Mouse (Mus musculus) liver, embryonic 15.5 days (tissue): ENCODE data around the gene Npr1. TPM values are rescaled to one million over a fixed set of nuclear protein-coding genes. Genes with fewer than 3 reads are reported as not detected.

Experiments
- ATAC-seq: fragments of 200-750 bp; cut with Nextera tagmentation; 2 replicates; pipeline ENCODE4 v1.8.0; 2017; ENCODE audit warnings: moderate number of reproducible peaks, mild to moderate bottlenecking, moderate library complexity; ENCODE audit not compliant: insufficient read depth
- H3K27ac ChIP-seq: fragments of 300-500 bp; sonication (generic); replicated peaks from 2 replicates; pipeline ENCODE4 v1.5.1; 2015; ENCODE audit warnings: mild to moderate bottlenecking, inconsistent platforms
- H3K27me3 ChIP-seq: fragments of 300-500 bp; sonication (generic); 2 replicates; pipeline ENCODE4 v1.6.1; 2015; ENCODE audit warnings: mild to moderate bottlenecking, inconsistent platforms
- H3K36me3 ChIP-seq: fragments of 300-500 bp; sonication (generic); replicated peaks from 2 replicates; pipeline ENCODE4 v1.6.1; 2015; ENCODE audit warnings: moderate library complexity, mild to moderate bottlenecking, inconsistent platforms
- H3K4me1 ChIP-seq: fragments of 300-500 bp; sonication (generic); replicated peaks from 2 replicates; pipeline ENCODE4 v1.6.1; 2015; ENCODE audit warnings: inconsistent platforms
- H3K4me2 ChIP-seq: fragments of 300-500 bp; sonication (generic); 2 replicates; pipeline ENCODE4 v1.6.1; 2015; ENCODE audit warnings: moderate library complexity, mild to moderate bottlenecking, inconsistent platforms
- H3K4me3 ChIP-seq: fragments of 300-500 bp; sonication (generic); replicated peaks from 2 replicates; pipeline ENCODE4 v1.5.1; 2015; ENCODE audit warnings: mild to moderate bottlenecking, inconsistent platforms
- H3K9ac ChIP-seq: fragments of 300-500 bp; sonication (generic); 2 replicates; pipeline ENCODE4 v1.6.1; 2015; ENCODE audit warnings: moderate library complexity, mild to moderate bottlenecking, inconsistent platforms
- H3K9me3 ChIP-seq: fragments of 300-500 bp; sonication (generic); replicated peaks from 2 replicates; pipeline ENCODE4 v1.6.1; 2016; ENCODE audit warnings: inconsistent platforms
- WGBS: fragments of 180-500 bp; shearing (Covaris S2); methylation state at CpG from one replicate; pipeline ENCODE4 v1.1.7; 2015; ENCODE audit warnings: mixed read lengths; ENCODE audit not compliant: insufficient replicate concordance; 5-methylcytosine and 5-hydroxymethylcytosine counted together
- polyA plus RNA-seq: library from polyadenylated mRNA; unstranded; fragments of >200 nt; fragmentation: Nextera tagmentation; extraction: Ambion mirVana; gene quantifications from 2 replicates; pipeline ENCODE4 v1.2.1, GENCODE M21; 2015

Gene Npr1
- polyA plus RNA-seq, 1 experiment from 2014 or later, result 3.7 TPM

DNA sequence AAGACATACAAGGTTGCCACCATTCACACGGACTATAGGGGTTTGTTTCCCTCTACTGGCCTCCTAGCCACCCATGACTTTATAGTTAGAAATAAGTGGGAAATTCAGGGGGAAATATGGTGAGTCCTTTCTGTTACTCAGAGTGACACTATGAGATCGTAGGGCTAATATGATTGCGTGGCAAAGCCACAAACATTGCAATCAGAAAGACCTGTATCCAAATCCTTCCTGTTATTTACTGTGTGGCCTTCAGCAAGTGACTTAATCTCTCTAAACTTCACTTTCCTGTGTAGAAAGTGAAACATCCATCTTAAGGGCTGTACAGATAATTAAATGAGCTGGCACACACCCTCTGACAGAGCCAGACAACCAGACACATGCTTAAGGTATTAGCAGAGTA, 56.9 kb downstream of the Npr1 start:
- no peak overlapping the region for H3K9ac ChIP-seq
- no peak overlapping the region for H3K4me3 ChIP-seq
- no peaks in the 10 kb centered on the region for H3K27me3 ChIP-seq
- no peaks in the 10 kb centered on the region for H3K9me3 ChIP-seq
- peaks cover 83% of the 10 kb centered on the region for H3K36me3 ChIP-seq
- no peak overlapping the region for H3K27ac ChIP-seq
- H3K4me1 ChIP-seq, result no peaks in the 10 kb centered on the region; the same call in 1 of the 2 replicates
- no peak overlapping the region for H3K4me2 ChIP-seq
- WGBS, result 50% methylated on average over 3 of the region's 3 CpGs
- no peak for ATAC-seq

DNA sequence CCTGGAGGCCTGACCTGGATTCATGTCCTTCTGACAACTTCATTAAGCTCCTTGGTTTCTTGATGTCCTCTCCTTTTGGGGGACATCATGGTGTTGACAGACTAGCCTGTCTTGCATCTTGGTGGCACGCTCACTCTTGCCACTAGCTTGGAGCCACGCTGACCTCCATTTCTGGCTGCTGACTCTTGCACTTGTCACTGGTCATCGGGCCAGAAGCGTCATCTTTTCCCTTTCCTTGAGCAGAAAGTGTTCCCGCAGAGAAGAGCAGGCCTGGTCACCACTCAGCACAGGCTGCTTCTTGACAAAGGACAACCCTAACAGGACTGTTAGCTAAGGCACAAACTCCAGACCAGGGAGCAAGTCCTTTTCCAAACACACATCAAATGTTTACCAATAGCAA, 59.3 kb downstream of the Npr1 start:
- H3K9me3 ChIP-seq, result no peaks in the 10 kb centered on the region
- no peaks in the 10 kb centered on the region for H3K4me1 ChIP-seq
- no peak overlapping the region for H3K9ac ChIP-seq
- WGBS, result 88% methylated on average over 5 of the region's 5 CpGs
- H3K4me3 ChIP-seq, result no peak overlapping the region
- H3K27ac ChIP-seq, result no peak overlapping the region
- ATAC-seq, result no peak
- no peaks in the 10 kb centered on the region for H3K27me3 ChIP-seq
- no peak overlapping the region for H3K4me2 ChIP-seq
- H3K36me3 ChIP-seq, result peaks cover 92% of the 10 kb centered on the region

DNA sequence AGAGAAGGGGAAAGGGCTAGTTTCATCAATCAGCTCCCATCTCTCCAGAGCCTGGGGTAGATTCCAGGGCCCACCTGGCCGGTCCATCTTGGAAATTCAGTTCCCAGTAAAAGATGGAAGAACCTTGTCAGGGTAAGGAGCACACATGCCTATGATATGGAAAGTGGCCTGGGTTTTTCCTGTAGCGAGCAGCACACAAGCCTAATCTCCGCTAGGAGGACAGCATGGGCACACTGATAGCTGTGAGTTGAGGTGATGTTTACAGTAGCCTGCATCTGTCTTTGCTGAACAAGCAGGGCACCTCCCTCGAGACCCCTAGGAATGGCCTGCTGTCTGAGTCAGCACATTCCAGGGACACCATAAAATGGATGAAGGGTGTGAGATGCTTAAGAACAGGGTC, 61.1 kb downstream of the Npr1 start:
- peaks cover 97% of the 10 kb centered on the region for H3K36me3 ChIP-seq
- H3K4me1 ChIP-seq, result no peaks in the 10 kb centered on the region
- H3K27ac ChIP-seq, result no peak overlapping the region
- no peak overlapping the region for H3K9ac ChIP-seq
- H3K4me2 ChIP-seq, result no peak overlapping the region
- H3K4me3 ChIP-seq, result no peak overlapping the region
- H3K9me3 ChIP-seq, result no peaks in the 10 kb centered on the region
- no peaks in the 10 kb centered on the region for H3K27me3 ChIP-seq
- ATAC-seq, result no peak
- 77% methylated on average over 4 of the region's 4 CpGs for WGBS

DNA sequence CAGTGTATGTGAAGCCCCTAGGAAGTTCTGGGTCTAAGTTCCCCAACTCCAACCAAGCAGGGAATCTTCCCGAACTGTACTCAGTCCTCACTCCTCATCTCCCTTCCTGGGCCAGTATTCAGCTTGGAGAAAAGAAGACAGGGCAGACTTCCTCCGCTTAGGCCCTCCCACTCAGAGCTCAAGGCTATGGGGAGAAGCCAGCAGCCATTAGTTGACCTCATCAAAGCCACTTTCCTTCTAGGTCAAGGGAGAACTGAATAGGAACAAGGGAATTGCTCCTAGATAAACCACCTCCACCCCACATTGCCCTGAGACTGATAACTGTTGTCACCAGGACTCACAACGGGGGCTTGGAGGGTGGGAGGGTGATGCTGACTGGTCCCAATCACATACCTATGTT, 61.5 kb downstream of the Npr1 start:
- Histone ChIP-seq H3K4me3 (no peak overlapping the region), H3K9ac (no peak overlapping the region), H3K27me3 (no peaks in the 10 kb centered on the region), H3K36me3 (peaks cover 97% of the 10 kb centered on the region), H3K4me2 (no peak overlapping the region), H3K27ac (no peak overlapping the region), H3K4me1 (no peaks in the 10 kb centered on the region), H3K9me3 (no peaks in the 10 kb centered on the region)
- 76% methylated on average over 3 of the region's 3 CpGs for WGBS
- ATAC-seq, result no peak

DNA sequence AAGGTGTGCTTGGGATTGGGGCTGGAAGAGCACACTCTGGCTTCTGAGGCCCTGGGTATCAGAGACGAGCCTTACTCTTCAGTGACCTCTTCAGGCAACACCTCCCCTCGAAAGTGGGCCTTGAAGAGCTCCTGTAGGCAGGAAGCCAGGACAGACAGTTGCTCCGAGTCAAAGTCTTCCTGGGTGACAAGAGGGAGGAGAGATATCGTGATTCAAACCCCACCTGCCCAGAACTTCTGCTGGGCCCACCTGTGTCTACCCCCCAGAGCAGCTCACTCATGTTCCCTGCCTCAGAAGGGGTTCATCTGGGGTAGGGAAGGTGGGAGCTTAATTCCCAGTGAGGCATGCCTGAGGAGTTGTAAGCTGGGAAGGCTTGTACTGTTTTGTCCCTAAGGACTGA, 64.7 kb downstream of the Npr1 start:
- 63% methylated on average over 4 of the region's 4 CpGs for WGBS
- H3K27ac ChIP-seq, result no peak overlapping the region
- no peak overlapping the region for H3K4me3 ChIP-seq
- H3K9ac ChIP-seq, result no peak overlapping the region
- H3K9me3 ChIP-seq, result no peaks in the 10 kb centered on the region
- no peaks in the 10 kb centered on the region for H3K27me3 ChIP-seq
- no peaks in the 10 kb centered on the region for H3K4me1 ChIP-seq
- ATAC-seq, result no peak
- H3K4me2 ChIP-seq, result no peak overlapping the region
- H3K36me3 ChIP-seq, result peaks cover 88% of the 10 kb centered on the region

Other genes starting within 250 kb of the Npr1 start
- 40.7 and 42.7 TPM in 2 replicates for gene Jtb, start 234.3 kb downstream of the Npr1 start, polyA plus RNA-seq
- gene Creb3l4, start 222.4 kb downstream of the Npr1 start, polyA plus RNA-seq, result 0.37 and 0.47 TPM in 2 replicates
- gene Slc39a1, start 217.7 kb downstream of the Npr1 start, polyA plus RNA-seq, result 27.6 and 28.1 TPM in 2 replicates
- gene Crtc2, start 211.7 kb downstream of the Npr1 start, polyA plus RNA-seq, result 6.1 and 7.9 TPM in 2 replicates
- 2.3 and 2.6 TPM in 2 replicates for gene Dennd4b, start 200.7 kb downstream of the Npr1 start, polyA plus RNA-seq
- 3.4 and 3.5 TPM in 2 replicates for gene Gatad2b, start 172.7 kb downstream of the Npr1 start, polyA plus RNA-seq
- gene Slc27a3, start 75.9 kb downstream of the Npr1 start, polyA plus RNA-seq, result 1.5 and 1.7 TPM in 2 replicates
- gene Ints3, start 32.2 kb downstream of the Npr1 start, polyA plus RNA-seq, result 9.2 and 9.9 TPM in 2 replicates
- 48.2 and 50.8 TPM in 2 replicates for gene Ilf2, start 10.3 kb upstream of the Npr1 start, polyA plus RNA-seq
- 16.2 and 17.8 TPM in 2 replicates for gene Snapin, start 25.2 kb upstream of the Npr1 start, polyA plus RNA-seq
- gene Chtop, start 43.6 kb upstream of the Npr1 start, polyA plus RNA-seq, result 49.8 and 51.6 TPM in 2 replicates
- 24.3 and 24.4 TPM in 2 replicates for gene S100a1, start 48.5 kb upstream of the Npr1 start, polyA plus RNA-seq
- 16.1 and 18.9 TPM in 2 replicates for gene S100a13, start 48.6 kb upstream of the Npr1 start, polyA plus RNA-seq
- gene S100a14, start 61.0 kb upstream of the Npr1 start, polyA plus RNA-seq, result not detected in 2 replicates
- 32.3 and 34.4 TPM in 2 replicates for gene S100a16, start 71.4 kb upstream of the Npr1 start, polyA plus RNA-seq
- not detected in 2 replicates for gene S100a3, start 94.7 kb upstream of the Npr1 start, polyA plus RNA-seq
- gene S100a2, start 124.4 kb upstream of the Npr1 start, polyA plus RNA-seq, result not detected in 2 replicates
- not detected in 2 replicates for gene Gm42674, start 136.0 kb upstream of the Npr1 start, polyA plus RNA-seq
- gene S100a4, start 137.9 kb upstream of the Npr1 start, polyA plus RNA-seq, result 1.7 and 2.3 TPM in 2 replicates
- gene S100a5, start 142.7 kb upstream of the Npr1 start, polyA plus RNA-seq, result not detected in 2 replicates
- gene S100a6, start 147.0 kb upstream of the Npr1 start, polyA plus RNA-seq, result 14.2 and 15.9 TPM in 2 replicates
- not detected in 2 replicates for gene S100a7a, start 188.2 kb upstream of the Npr1 start, polyA plus RNA-seq
- 1,899 and 2,323 TPM in 2 replicates for gene S100a8, start 203.1 kb upstream of the Npr1 start, polyA plus RNA-seq
- 1,494 and 1,522 TPM in 2 replicates for gene S100a9, start 229.9 kb upstream of the Npr1 start, polyA plus RNA-seq